Mouse (Mus musculus): ENCODE measurements around the gene Tmem50b. TPM values are rescaled to one million over a fixed set of nuclear protein-coding genes. Genes with fewer than 3 reads are reported as not detected.

Tmem50b gene
- polyA plus RNA-seq, 1 experiment from 2014 or later = 47.7 TPM

- H3K4me1 ChIP-seq (ENCODE audit: insufficient read depth, low read length) = peaks cover 44% of the 10 kb centered on the region
- H3K9me3 ChIP-seq (ENCODE audit: low read length) = no peaks in the 10 kb centered on the region
- no peaks in the 10 kb centered on the region for H3K36me3 ChIP-seq (ENCODE audit: insufficient read depth, low read length)
- H3K27ac ChIP-seq (ENCODE audit: low read length) = peak overlapping the region; percentile 27
- WGBS = 8% methylated on average over 14 of the region's 14 CpGs
- peak overlapping the region; percentile 79 for H3K4me2 ChIP-seq (replicated peaks; ENCODE audit: low read depth, low read length)
- no peaks in the 10 kb centered on the region for H3K27me3 ChIP-seq (ENCODE audit: insufficient read depth, low read length)
- ATAC-seq (ENCODE audit: low FRiP score, low TSS enrichment) = peak; percentile 70
- H3K4me3 ChIP-seq (ENCODE audit: low read length) = peak overlapping the region; percentile 81
- H3K9ac ChIP-seq (replicated peaks; ENCODE audit: low read length) = peak overlapping the region; percentile 94
Observed at GRCm38 (mm10) chr16:91546391-91546835, 51.2 kb downstream of the Tmem50b start.

GRCm38 (mm10) chr16:91545597-91546281 is 51.9 kb downstream of the Tmem50b start:
- no peaks in the 10 kb centered on the region for H3K27me3 ChIP-seq (ENCODE audit: insufficient read depth, low read length)
- no peak overlapping the region for H3K4me2 ChIP-seq (replicated peaks; ENCODE audit: low read depth, low read length)
- H3K9ac ChIP-seq (replicated peaks; ENCODE audit: low read length) = no peak overlapping the region; the same call in 1 of the 2 replicates
- H3K9me3 ChIP-seq (ENCODE audit: low read length) = no peaks in the 10 kb centered on the region
- no peak for ATAC-seq (ENCODE audit: low FRiP score, low TSS enrichment)
- H3K36me3 ChIP-seq (ENCODE audit: insufficient read depth, low read length) = no peaks in the 10 kb centered on the region
- H3K4me3 ChIP-seq (ENCODE audit: low read length) = no peak overlapping the region
- whole genome bisulfite sequencing = 49% methylated on average over 10 of the region's 10 CpGs
- peaks cover 47% of the 10 kb centered on the region for H3K4me1 ChIP-seq (ENCODE audit: insufficient read depth, low read length)
- H3K27ac ChIP-seq (ENCODE audit: low read length) = peak overlapping the region; percentile 27; the same call in 1 of the 2 replicates

- no peak overlapping the region for H3K9ac ChIP-seq (replicated peaks; ENCODE audit: low read length)
- no peak for ATAC-seq (ENCODE audit: low FRiP score, low TSS enrichment)
- H3K9me3 ChIP-seq (ENCODE audit: low read length) = no peaks in the 10 kb centered on the region
- no peak overlapping the region for H3K4me3 ChIP-seq (ENCODE audit: low read length)
- no peak overlapping the region for H3K27ac ChIP-seq (ENCODE audit: low read length)
- no peaks in the 10 kb centered on the region for H3K27me3 ChIP-seq (ENCODE audit: insufficient read depth, low read length)
- peaks cover 32% of the 10 kb centered on the region for H3K4me1 ChIP-seq (ENCODE audit: insufficient read depth, low read length)
- 100% methylated on average over 1 of the region's 1 CpGs for WGBS
- H3K4me2 ChIP-seq (replicated peaks; ENCODE audit: low read depth, low read length) = no peak overlapping the region
- H3K36me3 ChIP-seq (ENCODE audit: insufficient read depth, low read length) = no peaks in the 10 kb centered on the region
Observed at GRCm38 (mm10) chr16:91543619-91544018, 54.0 kb downstream of the Tmem50b start.

- Histone ChIP-seq H3K27ac (ENCODE audit: low read length) (no peak overlapping the region), H3K27me3 (ENCODE audit: insufficient read depth, low read length) (no peaks in the 10 kb centered on the region), H3K4me3 (ENCODE audit: low read length) (no peak overlapping the region), H3K9me3 (ENCODE audit: low read length) (no peaks in the 10 kb centered on the region), H3K4me2 (replicated peaks; ENCODE audit: low read depth, low read length) (0 out of 2 replicates have a peak overlapping the region, but pooled peaks have one; percentile 1), H3K36me3 (ENCODE audit: insufficient read depth, low read length) (no peaks in the 10 kb centered on the region), H3K9ac (replicated peaks; ENCODE audit: low read length) (no peak overlapping the region; the same call in 1 of the 2 replicates), H3K4me1 (ENCODE audit: insufficient read depth, low read length) (peaks cover 28% of the 10 kb centered on the region)
- no peak for ATAC-seq (ENCODE audit: low FRiP score, low TSS enrichment)
- 34% methylated on average over 10 of the region's 10 CpGs for WGBS
Observed at GRCm38 (mm10) chr16:91541573-91542081, 56.0 kb downstream of the Tmem50b start.

GRCm38 (mm10) chr16:91538513-91538912 is 59.1 kb downstream of the Tmem50b start:
- no peaks in the 10 kb centered on the region for H3K9me3 ChIP-seq (ENCODE audit: low read length)
- no peak overlapping the region for H3K9ac ChIP-seq (replicated peaks; ENCODE audit: low read length)
- H3K4me2 ChIP-seq (replicated peaks; ENCODE audit: low read depth, low read length) = no peak overlapping the region
- H3K36me3 ChIP-seq (ENCODE audit: insufficient read depth, low read length) = no peaks in the 10 kb centered on the region
- H3K27me3 ChIP-seq (ENCODE audit: insufficient read depth, low read length) = no peaks in the 10 kb centered on the region
- H3K27ac ChIP-seq (ENCODE audit: low read length) = peak overlapping the region; percentile 59
- H3K4me1 ChIP-seq (ENCODE audit: insufficient read depth, low read length) = peaks cover 13% of the 10 kb centered on the region
- 26% methylated on average over 9 of the region's 9 CpGs for WGBS
- no peak for ATAC-seq (ENCODE audit: low FRiP score, low TSS enrichment)
- H3K4me3 ChIP-seq (ENCODE audit: low read length) = no peak overlapping the region

GRCm38 (mm10) chr16:91538051-91538450 is 59.5 kb downstream of the Tmem50b start:
- Histone ChIP-seq H3K27me3 (ENCODE audit: insufficient read depth, low read length) (no peaks in the 10 kb centered on the region), H3K36me3 (ENCODE audit: insufficient read depth, low read length) (no peaks in the 10 kb centered on the region), H3K9ac (replicated peaks; ENCODE audit: low read length) (no peak overlapping the region), H3K4me1 (ENCODE audit: insufficient read depth, low read length) (peaks cover 13% of the 10 kb centered on the region), H3K27ac (ENCODE audit: low read length) (peak overlapping the region; percentile 59), H3K9me3 (ENCODE audit: low read length) (no peaks in the 10 kb centered on the region), H3K4me3 (ENCODE audit: low read length) (no peak overlapping the region), H3K4me2 (replicated peaks; ENCODE audit: low read depth, low read length) (no peak overlapping the region)
- ATAC-seq (ENCODE audit: low FRiP score, low TSS enrichment) = no peak
- WGBS = 58% methylated on average over 6 of the region's 6 CpGs

GRCm38 (mm10) chr16:91537065-91537464 is 60.5 kb downstream of the Tmem50b start:
- no peak overlapping the region for H3K9ac ChIP-seq (replicated peaks; ENCODE audit: low read length)
- no peak overlapping the region for H3K4me2 ChIP-seq (replicated peaks; ENCODE audit: low read depth, low read length)
- no peaks in the 10 kb centered on the region for H3K36me3 ChIP-seq (ENCODE audit: insufficient read depth, low read length)
- H3K4me3 ChIP-seq (ENCODE audit: low read length) = no peak overlapping the region
- H3K4me1 ChIP-seq (ENCODE audit: insufficient read depth, low read length) = peaks cover 14% of the 10 kb centered on the region
- 93% methylated on average over 3 of the region's 3 CpGs for WGBS
- no peak overlapping the region for H3K27ac ChIP-seq (ENCODE audit: low read length)
- H3K27me3 ChIP-seq (ENCODE audit: insufficient read depth, low read length) = no peaks in the 10 kb centered on the region
- H3K9me3 ChIP-seq (ENCODE audit: low read length) = no peaks in the 10 kb centered on the region
- no peak for ATAC-seq (ENCODE audit: low FRiP score, low TSS enrichment)

DNA sequence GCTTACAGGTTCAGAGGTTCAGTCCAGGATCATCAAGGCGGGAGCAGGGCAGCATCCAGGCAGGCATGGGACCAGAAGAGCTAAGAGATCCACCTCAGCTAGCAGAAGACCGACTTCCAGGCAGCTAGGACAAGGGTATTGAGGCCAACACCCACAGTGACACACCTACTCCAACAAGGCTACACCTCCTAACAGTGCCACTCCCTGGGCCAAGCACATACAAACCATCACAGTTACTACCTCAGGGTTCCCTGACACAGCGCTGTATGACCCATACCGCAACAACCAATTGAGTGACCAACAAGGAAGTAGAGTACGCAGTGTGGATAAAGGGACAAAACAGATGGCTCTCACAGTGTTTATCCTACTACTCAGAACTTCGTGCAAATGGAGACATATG is 61.2 kb downstream of the Tmem50b start:
- H3K27me3 ChIP-seq (ENCODE audit: insufficient read depth, low read length) = no peaks in the 10 kb centered on the region
- no peaks in the 10 kb centered on the region for H3K36me3 ChIP-seq (ENCODE audit: insufficient read depth, low read length)
- no peak overlapping the region for H3K4me2 ChIP-seq (replicated peaks; ENCODE audit: low read depth, low read length)
- no peak overlapping the region for H3K27ac ChIP-seq (ENCODE audit: low read length)
- H3K9me3 ChIP-seq (ENCODE audit: low read length) = no peaks in the 10 kb centered on the region
- H3K4me3 ChIP-seq (ENCODE audit: low read length) = no peak overlapping the region
- peaks cover 12% of the 10 kb centered on the region for H3K4me1 ChIP-seq (ENCODE audit: insufficient read depth, low read length)
- no peak overlapping the region for H3K9ac ChIP-seq (replicated peaks; ENCODE audit: low read length)
- WGBS = 93% methylated on average over 6 of the region's 6 CpGs
- no peak for ATAC-seq (ENCODE audit: low FRiP score, low TSS enrichment)

DNA sequence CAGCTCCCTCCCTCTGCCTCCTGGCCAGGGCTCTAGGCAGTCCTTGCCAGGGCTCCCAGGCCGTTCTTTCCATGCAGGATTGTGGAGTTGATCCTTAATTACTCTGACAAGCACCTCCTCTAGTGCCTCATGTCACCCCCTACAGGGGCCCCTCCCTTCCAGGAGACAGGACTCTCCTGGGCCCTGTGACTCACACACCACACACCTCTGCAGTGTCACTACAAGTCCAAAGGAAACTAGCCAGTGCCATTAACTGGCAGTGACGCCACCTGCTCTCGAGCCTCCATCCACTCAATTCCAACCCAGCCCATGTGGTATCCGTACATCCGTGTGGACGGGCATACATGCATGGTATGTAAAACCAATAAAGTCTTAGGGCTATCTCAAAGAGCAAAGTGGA is 62.7 kb downstream of the Tmem50b start:
- ATAC-seq (ENCODE audit: low FRiP score, low TSS enrichment) = no peak

DNA sequence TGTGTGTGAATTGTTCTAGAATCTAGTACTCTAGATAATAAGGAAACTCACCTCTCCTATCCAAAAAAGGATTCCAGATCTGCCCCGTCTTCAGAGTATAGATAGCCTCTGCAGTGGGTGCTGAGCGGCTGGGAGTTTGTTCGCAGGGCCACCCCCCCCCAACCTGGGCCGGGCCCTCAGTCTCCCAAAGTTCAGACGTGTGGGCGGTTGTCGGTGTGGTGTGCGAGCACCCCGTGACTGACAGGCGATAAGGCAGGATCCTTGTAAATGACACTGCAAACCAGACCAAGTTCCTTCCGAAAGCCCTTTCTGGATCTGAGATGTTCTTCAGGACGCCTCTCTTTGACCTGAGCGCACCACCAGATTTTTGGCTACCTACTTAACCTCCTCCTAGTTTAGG is 63.1 kb downstream of the Tmem50b start:
- H3K9ac ChIP-seq (replicated peaks; ENCODE audit: low read length) = no peak overlapping the region
- ATAC-seq (ENCODE audit: low FRiP score, low TSS enrichment) = peak; percentile 79
- H3K36me3 ChIP-seq (ENCODE audit: insufficient read depth, low read length) = no peaks in the 10 kb centered on the region
- H3K4me2 ChIP-seq (replicated peaks; ENCODE audit: low read depth, low read length) = no peak overlapping the region
- H3K4me3 ChIP-seq (ENCODE audit: low read length) = no peak overlapping the region
- 53% methylated on average over 13 of the region's 13 CpGs for WGBS
- H3K4me1 ChIP-seq (ENCODE audit: insufficient read depth, low read length) = peaks cover 9% of the 10 kb centered on the region; the same call in 1 of the 2 replicates
- H3K27ac ChIP-seq (ENCODE audit: low read length) = no peak overlapping the region
- no peaks in the 10 kb centered on the region for H3K9me3 ChIP-seq (ENCODE audit: low read length)
- H3K27me3 ChIP-seq (ENCODE audit: insufficient read depth, low read length) = no peaks in the 10 kb centered on the region

More for the DNA sequence above, 62.7 kb downstream of the Tmem50b start:
- 75% methylated on average over 6 of the region's 6 CpGs for WGBS
- Histone ChIP-seq H3K27ac (ENCODE audit: low read length) (no peak overlapping the region), H3K4me1 (ENCODE audit: insufficient read depth, low read length) (peaks cover 9% of the 10 kb centered on the region; the same call in 1 of the 2 replicates), H3K27me3 (ENCODE audit: insufficient read depth, low read length) (no peaks in the 10 kb centered on the region), H3K4me2 (replicated peaks; ENCODE audit: low read depth, low read length) (no peak overlapping the region), H3K9ac (replicated peaks; ENCODE audit: low read length) (no peak overlapping the region), H3K4me3 (ENCODE audit: low read length) (no peak overlapping the region), H3K36me3 (ENCODE audit: insufficient read depth, low read length) (no peaks in the 10 kb centered on the region), H3K9me3 (ENCODE audit: low read length) (no peaks in the 10 kb centered on the region)
